In genomic region chr3:95043251-95043650, GRCm38 (mm10) we compare ENCODE assay signal across 14 mouse cellular contexts. TPM values are rescaled to one million over a fixed set of nuclear protein-coding genes. Genes with fewer than 3 reads are reported as not detected.
A peak's percentile ranks its signal among the peaks of the same experiment; 100 is the strongest.
DNase-seq lines count a peak whose midpoint lies in the region; ATAC-seq and TF ChIP-seq lines count a peak whose summit lies in the region.
"Had no signal": no experiment of that assay in that cellular context is flagged by ENCODE, and none has a peak within 500 bp of the region (broad histone marks: within the 10 kb centered on the region; RNA-seq: fewer than 3 reads in every experiment).

No protein-coding gene starts in this region.

- H3K36me3 ChIP-seq in hindbrain, embryonic 13.5 days: peaks cover 9% of the 10 kb centered on the region
- H3K36me3 ChIP-seq in hindbrain, embryonic 12.5 days: peaks cover 9% of the 10 kb centered on the region
- no peaks in the 10 kb centered on the region for H3K36me3 ChIP-seq in lung, postnatal 0 days (ENCODE audit: insufficient read depth, low read length)

- H3K27ac ChIP-seq in hindbrain, embryonic 13.5 days: no peak overlapping the region
- H3K27ac ChIP-seq in hindbrain, embryonic 12.5 days: no peak overlapping the region
- H3K27ac ChIP-seq in lung, postnatal 0 days (ENCODE audit: low read length): peak overlapping the region; percentile 33; the same call in 1 of the 2 replicates
- peak overlapping the region; percentile 65; the same call in 1 of the 2 replicates for H3K27ac ChIP-seq in bone marrow, adult 2 months (ENCODE audit: control insufficient read depth, insufficient read depth, low read depth, low read length, poor library complexity)

- 77% methylated on average over 6 of the region's 6 CpGs for WGBS in hindbrain, embryonic 13.5 days
- WGBS in hindbrain, embryonic 12.5 days: 80% methylated on average over 6 of the region's 6 CpGs
- 57% methylated on average over 6 of the region's 6 CpGs for WGBS in lung, postnatal 0 days
- WGBS in bone marrow, adult 2 months: 34% methylated on average over 6 of the region's 6 CpGs

- H3K9me3 ChIP-seq in hindbrain, embryonic 13.5 days: no peaks in the 10 kb centered on the region
- no peaks in the 10 kb centered on the region for H3K9me3 ChIP-seq in hindbrain, embryonic 12.5 days (replicated peaks)
- H3K9me3 ChIP-seq in lung, postnatal 0 days (ENCODE audit: low read length): no peaks in the 10 kb centered on the region
- H3K9me3 ChIP-seq: G1E; heart, embryonic 10.5 days; limb, embryonic 13.5 days had no signal

- no peak for TF ChIP-seq EP300 in lung, postnatal 0 days (IDR thresholded peaks at IDR 0.05)

- H3K9ac ChIP-seq in hindbrain, embryonic 13.5 days: no peak overlapping the region
- H3K9ac ChIP-seq in hindbrain, embryonic 12.5 days: no peak overlapping the region
- no peak overlapping the region for H3K9ac ChIP-seq in lung, postnatal 0 days (replicated peaks; ENCODE audit: low read depth)

- ATAC-seq in hindbrain, embryonic 13.5 days (ENCODE audit: low FRiP score): no peak
- no peak for ATAC-seq in hindbrain, embryonic 12.5 days (ENCODE audit: low FRiP score)
- ATAC-seq in lung, postnatal 0 days: no peak

- DNase-seq in lung, postnatal 0 days (ENCODE audit: low spot score): no peak
- no peak for DNase-seq in lung, postnatal 14 days
- peak; percentile 68 for DNase-seq in 416B (ENCODE audit: low read depth)
- DNase-seq in testis, postnatal 14 days (ENCODE audit: low spot score): no peak
- no peak for DNase-seq in left cerebral cortex, adult 8-10 months (ENCODE audit: low spot score in 2 of 2)
- DNase-seq: adrenal gland, postnatal 25 days; cerebellum, postnatal 10 days; right cerebral cortex, adult 18-20 months had no signal

- H3K4me1 ChIP-seq in hindbrain, embryonic 13.5 days (replicated peaks): peaks cover 11% of the 10 kb centered on the region
- H3K4me1 ChIP-seq in hindbrain, embryonic 12.5 days: peaks cover 7% of the 10 kb centered on the region
- H3K4me1 ChIP-seq in lung, postnatal 0 days (ENCODE audit: insufficient read depth, low read depth, low read length): peaks cover 5% of the 10 kb centered on the region; the same call in 1 of the 2 replicates
- peaks cover 3% of the 10 kb centered on the region; the same call in 1 of the 2 replicates for H3K4me1 ChIP-seq in bone marrow, adult 2 months (ENCODE audit: control insufficient read depth, insufficient read depth, low read length)

- H3K4me2 ChIP-seq in hindbrain, embryonic 13.5 days: peak overlapping the region; percentile 76; the same call in 1 of the 2 replicates
- no peak overlapping the region for H3K4me2 ChIP-seq in hindbrain, embryonic 12.5 days (replicated peaks)
- no peak overlapping the region for H3K4me2 ChIP-seq in lung, postnatal 0 days (replicated peaks; ENCODE audit: low read depth, low read length)

- TF ChIP-seq CTCF in lung, postnatal 0 days (IDR thresholded peaks at IDR 0.05): no peak
- TF ChIP-seq CTCF in bone marrow, adult 2 months (IDR thresholded peaks at IDR 0.05; ENCODE audit: control insufficient read depth, insufficient read depth, low read length): no peak

- H3K4me3 ChIP-seq in hindbrain, embryonic 13.5 days: no peak overlapping the region
- no peak overlapping the region for H3K4me3 ChIP-seq in hindbrain, embryonic 12.5 days
- H3K4me3 ChIP-seq in lung, postnatal 0 days (ENCODE audit: low read depth, low read length): no peak overlapping the region
- H3K4me3 ChIP-seq in bone marrow, adult 2 months (replicated peaks; ENCODE audit: control insufficient read depth, low read depth, low read length): no peak overlapping the region

- H3K27me3 ChIP-seq in hindbrain, embryonic 13.5 days: peaks cover 3% of the 10 kb centered on the region; the same call in 1 of the 2 replicates
- no peaks in the 10 kb centered on the region for H3K27me3 ChIP-seq in hindbrain, embryonic 12.5 days
- H3K27me3 ChIP-seq in lung, postnatal 0 days (replicated peaks; ENCODE audit: insufficient read depth, low read length): no peaks in the 10 kb centered on the region
- H3K27me3 ChIP-seq: limb, embryonic 13.5 days had no signal

- no peak for TF ChIP-seq POLR2A in bone marrow, adult 2 months (IDR thresholded peaks at IDR 0.05; ENCODE audit: borderline replicate concordance, control insufficient read depth, low read depth, low read length)

RNA-seq across cellular contexts. Expression of gene Psmd4, which starts 0.8 kb away (rescaled TPM):
- 269 and 277 TPM in 2 replicates for polyA plus RNA-seq in hindbrain, embryonic 13.5 days (2015; fragmentation: Nextera tagmentation; extraction: Ambion mirVana)
- polyA plus RNA-seq in hindbrain, embryonic 12.5 days (2016; fragmentation: Nextera tagmentation; extraction: Ambion mirVana): 263 and 276 TPM in 2 replicates
- 170 and 185 TPM in 2 replicates for polyA plus RNA-seq in lung, postnatal 0 days (2015; fragmentation: Nextera tagmentation; extraction: Ambion mirVana)
- 288 and 328 TPM in 2 replicates for polyA plus RNA-seq in bone marrow, adult 2 months (2011; ENCODE audit: insufficient read depth, insufficient read length, low replicate concordance, missing spikeins)
- 100 to 1,000 TPM; 153 to 167 (median 156) TPM for total RNA-seq in left cerebral cortex, adult 8-10 months (2022)

RNA-seq across cellular contexts. Expression of gene Zfp687, which starts 28.0 kb away (rescaled TPM):
- 21.6 and 22.8 TPM in 2 replicates for polyA plus RNA-seq in hindbrain, embryonic 13.5 days (2015; fragmentation: Nextera tagmentation; extraction: Ambion mirVana)
- polyA plus RNA-seq in hindbrain, embryonic 12.5 days (2016; fragmentation: Nextera tagmentation; extraction: Ambion mirVana): 31.8 and 32.8 TPM in 2 replicates
- polyA plus RNA-seq in lung, postnatal 0 days (2015; fragmentation: Nextera tagmentation; extraction: Ambion mirVana): 9.9 and 10.1 TPM in 2 replicates
- 10.6 and 21.1 TPM in 2 replicates for polyA plus RNA-seq in bone marrow, adult 2 months (2011; ENCODE audit: insufficient read depth, insufficient read length, low replicate concordance, missing spikeins)
- total RNA-seq in left cerebral cortex, adult 8-10 months (2022): 10 to 100 TPM; 33.2 to 36.0 (median 35.2) TPM

Comparison
In these comparisons a context has a peak if more than half of its experiments do, and no peak if none do; other contexts are left out.
1. H3K27ac ChIP-seq: peak in lung, postnatal 0 days (single experiment) and bone marrow, adult 2 months (single experiment); none in hindbrain, embryonic 13.5 days (single experiment) and hindbrain, embryonic 12.5 days (single experiment).